Mouse (Mus musculus): Measurements from ENCODE around the gene Cenpn. TPM values are rescaled to one million over a fixed set of nuclear protein-coding genes. Genes with fewer than 3 reads are reported as not detected.
A peak's percentile ranks its signal among the peaks of the same experiment; 100 is the strongest.

The Cenpn gene
- polyA plus RNA-seq, 1 experiment from 2014 or later: 28.8 TPM

GRCm38 (mm10) chr8:116975066-116975465 is 53.5 kb downstream of the Cenpn start:
- H3K4me2 ChIP-seq (ENCODE audit: low read depth, low read length): no peak overlapping the region
- no peak overlapping the region for H3K9ac ChIP-seq (ENCODE audit: low read length)
- H3K27me3 ChIP-seq (ENCODE audit: control insufficient read depth, insufficient read depth, low read length): no peaks in the 10 kb centered on the region
- H3K4me1 ChIP-seq (ENCODE audit: control insufficient read depth, insufficient read depth, low read length): peaks cover 9% of the 10 kb centered on the region
- no peaks in the 10 kb centered on the region for H3K9me3 ChIP-seq (replicated peaks; ENCODE audit: control insufficient read depth, low read length)
- ATAC-seq (replicated peaks; ENCODE audit: extremely low read depth, insufficient read depth, low FRiP score): no peak
- no peak overlapping the region for H3K4me3 ChIP-seq (ENCODE audit: low read length)
- H3K36me3 ChIP-seq (ENCODE audit: control insufficient read depth, insufficient read depth): no peaks in the 10 kb centered on the region
- H3K27ac ChIP-seq (ENCODE audit: low read length): no peak overlapping the region
- 43% methylated on average over 5 of the region's 5 CpGs for WGBS

GRCm38 (mm10) chr8:116975606-116976005 is 54.1 kb downstream of the Cenpn start:
- Histone ChIP-seq H3K9ac (ENCODE audit: low read length) (no peak overlapping the region), H3K36me3 (ENCODE audit: control insufficient read depth, insufficient read depth) (no peaks in the 10 kb centered on the region), H3K4me3 (ENCODE audit: low read length) (no peak overlapping the region), H3K4me1 (ENCODE audit: control insufficient read depth, insufficient read depth, low read length) (peaks cover 9% of the 10 kb centered on the region), H3K4me2 (ENCODE audit: low read depth, low read length) (no peak overlapping the region), H3K27ac (ENCODE audit: low read length) (no peak overlapping the region), H3K27me3 (ENCODE audit: control insufficient read depth, insufficient read depth, low read length) (no peaks in the 10 kb centered on the region), H3K9me3 (replicated peaks; ENCODE audit: control insufficient read depth, low read length) (no peaks in the 10 kb centered on the region)
- 69% methylated on average over 5 of the region's 5 CpGs for WGBS
- ATAC-seq (replicated peaks; ENCODE audit: extremely low read depth, insufficient read depth, low FRiP score): no peak

- no peaks in the 10 kb centered on the region for H3K27me3 ChIP-seq (ENCODE audit: control insufficient read depth, insufficient read depth, low read length)
- peak overlapping the region; percentile 71; the same call in 1 of the 2 replicates for H3K9ac ChIP-seq (ENCODE audit: low read length)
- peak overlapping the region; percentile 98 for H3K4me3 ChIP-seq (ENCODE audit: low read length)
- WGBS: 32% methylated on average over 8 of the region's 8 CpGs
- H3K4me1 ChIP-seq (ENCODE audit: control insufficient read depth, insufficient read depth, low read length): peaks cover 9% of the 10 kb centered on the region
- H3K36me3 ChIP-seq (ENCODE audit: control insufficient read depth, insufficient read depth): 0 out of 2 replicates have a peak, but pooled peaks cover under 1% of the 10 kb centered on the region
- ATAC-seq (replicated peaks; ENCODE audit: extremely low read depth, insufficient read depth, low FRiP score): no peak
- no peak overlapping the region for H3K27ac ChIP-seq (ENCODE audit: low read length)
- H3K9me3 ChIP-seq (replicated peaks; ENCODE audit: control insufficient read depth, low read length): no peaks in the 10 kb centered on the region
- H3K4me2 ChIP-seq (ENCODE audit: low read depth, low read length): peak overlapping the region; percentile 94
These were observed 56.5 kb downstream of the Cenpn start for GRCm38 (mm10) chr8:116978052-116978451.

GRCm38 (mm10) chr8:116978631-116979256 is 57.2 kb downstream of the Cenpn start, which contains the start of gene 1700030J22Rik:
TSS of gene 1700030J22Rik (minus strand) at chr8:116978959.
- 0 out of 2 replicates have a peak, but pooled peaks cover 5% of the 10 kb centered on the region for H3K36me3 ChIP-seq (ENCODE audit: control insufficient read depth, insufficient read depth)
- ATAC-seq (replicated peaks; ENCODE audit: extremely low read depth, insufficient read depth, low FRiP score): peak; percentile 99
- H3K4me2 ChIP-seq (ENCODE audit: low read depth, low read length): peak within 1 kb of the TSS; percentile 94
- no peaks in the 10 kb centered on the region for H3K27me3 ChIP-seq (ENCODE audit: control insufficient read depth, insufficient read depth, low read length)
- no peaks in the 10 kb centered on the region for H3K9me3 ChIP-seq (replicated peaks; ENCODE audit: control insufficient read depth, low read length)
- WGBS: under 1% methylated on average over 46 of the region's 46 CpGs
- peak within 1 kb of the TSS; percentile 71 for H3K9ac ChIP-seq (ENCODE audit: low read length)
- H3K4me1 ChIP-seq (ENCODE audit: control insufficient read depth, insufficient read depth, low read length): peaks cover 9% of the 10 kb centered on the region
- H3K27ac ChIP-seq (ENCODE audit: low read length): no peak within 1 kb of the TSS
- H3K4me3 ChIP-seq (ENCODE audit: low read length): peak within 1 kb of the TSS; percentile 98

- ATAC-seq (replicated peaks; ENCODE audit: extremely low read depth, insufficient read depth, low FRiP score): no peak
- Histone ChIP-seq H3K9me3 (replicated peaks; ENCODE audit: control insufficient read depth, low read length) (no peaks in the 10 kb centered on the region), H3K4me1 (ENCODE audit: control insufficient read depth, insufficient read depth, low read length) (peaks cover 9% of the 10 kb centered on the region), H3K4me3 (ENCODE audit: low read length) (no peak overlapping the region; the same call in 1 of the 2 replicates), H3K36me3 (ENCODE audit: control insufficient read depth, insufficient read depth) (peaks cover 5% of the 10 kb centered on the region; the same call in 1 of the 2 replicates), H3K9ac (ENCODE audit: low read length) (no peak overlapping the region), H3K27me3 (ENCODE audit: control insufficient read depth, insufficient read depth, low read length) (no peaks in the 10 kb centered on the region), H3K27ac (ENCODE audit: low read length) (no peak overlapping the region), H3K4me2 (ENCODE audit: low read depth, low read length) (peak overlapping the region; percentile 40; the same call in 1 of the 2 replicates)
- WGBS: 17% methylated on average over 4 of the region's 4 CpGs
These were observed 58.6 kb downstream of the Cenpn start for GRCm38 (mm10) chr8:116980117-116980516.

GRCm38 (mm10) chr8:116989842-116990241 is 68.3 kb downstream of the Cenpn start:
- no peak overlapping the region for H3K9ac ChIP-seq (ENCODE audit: low read length)
- H3K27me3 ChIP-seq (ENCODE audit: control insufficient read depth, insufficient read depth, low read length): no peaks in the 10 kb centered on the region
- H3K4me3 ChIP-seq (ENCODE audit: low read length): no peak overlapping the region
- peaks cover 12% of the 10 kb centered on the region for H3K4me1 ChIP-seq (ENCODE audit: control insufficient read depth, insufficient read depth, low read length)
- ATAC-seq (replicated peaks; ENCODE audit: extremely low read depth, insufficient read depth, low FRiP score): no peak
- H3K36me3 ChIP-seq (ENCODE audit: control insufficient read depth, insufficient read depth): peaks cover 7% of the 10 kb centered on the region
- H3K9me3 ChIP-seq (replicated peaks; ENCODE audit: control insufficient read depth, low read length): no peaks in the 10 kb centered on the region
- no peak overlapping the region for H3K4me2 ChIP-seq (ENCODE audit: low read depth, low read length)
- no peak overlapping the region for H3K27ac ChIP-seq (ENCODE audit: low read length)
- WGBS: 97% methylated on average over 3 of the region's 3 CpGs

Other genes with a start within 250 kb of the Cenpn start
- 4.8 and 5.2 TPM in 2 replicates for gene Cdyl2, start 188.7 kb upstream of the Cenpn start, polyA plus RNA-seq (2015; fragmentation: Nextera tagmentation; extraction: Ambion mirVana)
- 126 and 133 TPM in 2 replicates for gene Cmc2, start 275 bp upstream of the Cenpn start, polyA plus RNA-seq (2015; fragmentation: Nextera tagmentation; extraction: Ambion mirVana)
- gene Atmin, start 21.7 kb downstream of the Cenpn start, polyA plus RNA-seq (2015; fragmentation: Nextera tagmentation; extraction: Ambion mirVana): 10.2 and 10.7 TPM in 2 replicates
- 0.70 and 1.6 TPM in 2 replicates for gene 1700030J22Rik, start 57.2 kb downstream of the Cenpn start, polyA plus RNA-seq (2015; fragmentation: Nextera tagmentation; extraction: Ambion mirVana)
- 83.3 and 86.0 TPM in 2 replicates for gene Gcsh, start 71.8 kb downstream of the Cenpn start, polyA plus RNA-seq (2015; fragmentation: Nextera tagmentation; extraction: Ambion mirVana)
- not detected in 2 replicates for gene Pkd1l2, start 160.7 kb downstream of the Cenpn start, polyA plus RNA-seq (2015; fragmentation: Nextera tagmentation; extraction: Ambion mirVana)
- 0.07 TPM in 1 of 2 replicates, not detected in the other for gene Bco1, start 174.1 kb downstream of the Cenpn start, polyA plus RNA-seq (2015; fragmentation: Nextera tagmentation; extraction: Ambion mirVana)
- 0.87 and 1.0 TPM in 2 replicates for gene Gan, start 236.4 kb downstream of the Cenpn start, polyA plus RNA-seq (2015; fragmentation: Nextera tagmentation; extraction: Ambion mirVana)